Mouse (Mus musculus) ovary, adult 18-20 months (tissue): ENCODE measurements at regions not wholly inside any gene's neighbourhood (a gene's known extent, or its start where the extent isn't known, plus 50 kb on each side); places are given as distances from the start of the nearest gene placed in this dataset.

Experiments used
- DNase-seq: peaks from one replicate; pipeline ENCODE4 v3.0.0; 2022; ENCODE audit warnings: low spot score, mixed read lengths

DNA sequence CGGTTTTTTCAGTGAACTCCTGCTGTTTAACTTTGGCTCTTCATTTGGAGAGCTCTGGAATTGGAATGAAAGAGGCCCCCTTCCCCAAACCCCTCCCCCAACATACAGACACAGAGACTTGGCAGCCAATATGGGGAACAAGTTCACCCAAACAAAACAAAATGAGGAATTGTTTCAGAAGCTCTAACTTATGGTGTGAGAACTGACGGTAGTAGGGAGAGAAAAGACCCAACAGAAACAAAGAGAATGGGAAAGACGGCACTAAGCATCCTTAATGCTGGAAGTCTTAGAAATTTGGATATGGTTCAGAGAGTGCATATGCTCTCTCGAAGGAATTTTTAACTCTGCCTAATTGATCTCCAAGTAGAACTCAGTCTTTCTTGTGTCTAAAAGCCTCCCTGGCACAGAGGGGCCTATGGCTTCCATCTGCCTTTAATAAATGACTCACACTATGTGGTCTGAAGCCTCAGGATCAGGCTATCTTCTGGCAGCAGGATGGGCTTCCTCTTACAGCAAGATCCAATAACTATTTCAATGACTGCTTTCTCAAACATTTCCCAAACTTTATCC lies 438.2 kb upstream of the Map3k7 start:
- DNase-seq = no peak

DNA sequence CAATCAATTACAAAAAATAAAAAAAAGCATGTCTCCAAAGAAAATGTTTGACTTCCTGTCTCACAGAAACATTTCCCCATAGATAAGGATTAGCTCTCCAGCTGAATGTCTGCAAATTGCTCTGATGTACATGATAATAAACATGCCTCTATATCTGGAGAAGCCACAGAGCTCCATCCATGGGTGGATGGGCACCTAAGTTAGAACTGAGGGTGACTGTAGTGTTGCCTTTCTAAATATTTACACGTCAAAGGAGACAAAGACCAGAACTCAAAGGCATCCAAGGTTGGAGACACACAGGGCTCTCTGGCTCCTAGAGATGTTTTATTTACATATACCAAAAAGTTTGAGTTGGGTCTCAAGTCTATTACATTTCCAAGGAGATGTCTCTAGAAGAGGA lies 427.1 kb upstream of the Map3k7 start:
- DNase-seq = no peak

DNA sequence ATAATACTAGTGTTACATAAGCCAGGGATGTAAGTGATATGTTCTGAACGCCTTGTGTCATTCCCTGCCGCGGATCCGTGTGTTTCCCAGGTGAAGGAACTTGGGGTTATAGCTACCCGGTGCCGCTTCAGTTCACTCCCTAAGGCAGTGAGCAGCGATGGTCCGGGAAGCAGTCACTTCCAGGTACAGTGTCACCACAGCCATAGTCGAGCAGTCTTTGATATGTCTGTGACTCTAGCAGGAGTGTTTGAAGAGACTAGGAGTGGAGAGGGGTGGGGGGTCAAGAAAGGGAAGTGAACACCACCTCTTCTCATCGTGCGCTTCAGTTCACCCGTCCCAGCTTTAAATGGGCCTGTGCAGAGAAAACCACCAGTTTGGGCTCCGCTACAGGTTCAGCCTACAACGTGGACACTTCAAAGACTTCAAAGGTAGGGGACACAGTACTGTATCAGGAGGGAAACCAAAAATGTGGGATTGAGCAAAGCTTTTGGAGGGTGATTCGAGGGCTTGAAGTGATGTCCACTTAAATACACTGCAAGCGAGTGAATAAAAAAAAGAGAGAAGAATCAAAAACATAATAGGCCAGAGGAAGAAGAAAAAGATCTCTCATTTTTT lies 410.0 kb upstream of the Map3k7 start:
- no peak for DNase-seq

DNA sequence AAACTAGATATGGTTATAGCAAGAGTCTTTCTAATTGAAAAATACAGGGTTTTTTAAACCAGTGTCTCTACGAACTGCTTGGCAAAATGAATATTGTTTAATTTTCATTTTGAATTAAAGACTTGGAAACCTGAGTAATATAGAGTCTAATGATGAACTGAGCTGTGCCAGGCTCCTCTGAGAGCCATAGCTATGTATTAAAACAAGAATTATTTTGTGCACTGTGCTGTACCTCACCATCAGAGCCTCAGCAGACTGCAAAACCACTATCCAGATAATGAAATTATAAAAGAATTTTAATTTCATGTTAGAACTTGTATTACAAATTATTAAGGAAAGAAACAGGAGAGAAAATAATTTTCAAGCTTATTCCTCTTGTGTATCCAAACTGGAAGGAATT lies 408.8 kb upstream of the Map3k7 start:
- DNase-seq = no peak

DNA sequence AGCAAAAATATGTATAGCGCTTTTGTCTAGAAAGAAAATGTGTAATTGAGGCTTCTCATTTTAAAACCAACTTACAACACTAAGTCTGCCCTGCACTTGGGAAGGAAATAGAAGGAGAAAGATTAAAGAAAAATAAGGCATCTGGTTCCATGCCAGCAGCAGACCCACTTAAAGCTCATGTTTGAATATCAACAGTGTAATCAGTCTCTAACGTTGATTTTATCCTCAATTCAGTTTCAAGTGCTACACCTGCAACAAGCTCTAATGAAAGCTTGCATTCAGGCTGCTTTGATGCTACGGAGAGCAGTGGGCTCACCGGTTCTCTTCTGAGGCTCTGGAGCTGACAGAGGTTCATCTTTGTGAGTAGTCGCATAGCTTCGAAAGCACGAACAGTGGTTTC lies 406.6 kb upstream of the Map3k7 start:
- no peak for DNase-seq

DNA sequence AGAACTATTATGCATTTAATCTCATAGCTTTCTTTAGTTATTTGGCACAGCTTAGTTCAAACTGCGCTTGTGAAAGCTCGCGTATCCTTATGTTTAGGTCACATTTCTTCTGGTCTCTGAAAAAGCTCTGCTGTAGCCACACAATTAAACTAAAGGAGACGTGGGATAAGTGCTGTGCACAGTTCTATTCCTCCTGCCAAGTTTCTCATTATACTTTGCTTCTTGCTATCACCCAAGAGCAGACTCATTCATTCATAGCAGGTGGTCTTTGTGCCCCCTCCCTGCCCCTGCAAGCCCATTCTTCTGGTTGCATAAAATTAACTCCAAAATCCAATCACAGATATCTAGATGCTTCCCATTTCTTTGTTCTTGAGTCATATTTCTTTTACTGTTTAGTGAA lies 403.6 kb upstream of the Map3k7 start:
- no peak for DNase-seq

DNA sequence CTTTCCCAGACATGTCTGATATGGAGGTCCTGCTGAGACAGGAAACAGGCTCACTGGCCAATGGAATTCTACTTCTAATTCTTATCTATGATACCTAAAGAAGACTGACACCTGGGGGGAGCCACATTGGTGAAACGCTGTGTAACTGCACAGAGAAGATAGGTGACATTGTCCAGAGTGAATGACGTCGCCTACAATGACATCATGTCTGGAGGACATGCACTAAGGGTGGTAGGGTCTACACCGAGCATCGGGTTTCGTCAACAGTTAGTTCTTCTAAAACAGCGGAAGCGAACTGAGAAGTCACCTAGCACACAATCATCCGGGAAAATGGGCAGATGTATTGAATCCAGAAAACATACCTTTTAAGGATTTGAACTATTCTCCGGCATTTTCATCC lies 402.7 kb upstream of the Map3k7 start:
- no peak for DNase-seq

DNA sequence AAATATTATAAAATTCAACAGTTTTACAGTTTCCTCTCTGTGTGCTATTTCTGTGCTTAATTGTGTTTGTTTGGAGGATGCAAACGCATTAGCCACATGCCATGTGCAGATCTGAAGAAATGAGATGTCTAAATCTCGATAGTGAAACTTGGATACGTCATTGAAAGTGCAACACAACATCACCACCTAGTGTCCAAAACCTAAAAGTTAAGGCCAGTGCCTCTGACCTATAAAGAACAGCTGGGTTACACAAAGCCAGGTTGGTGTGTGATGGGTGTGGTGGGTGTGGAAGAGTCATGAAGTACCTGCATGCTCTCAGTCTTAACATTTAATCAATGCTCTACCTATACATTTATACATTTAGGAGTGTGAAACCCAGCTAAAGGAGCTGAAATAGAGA lies 402.1 kb upstream of the Map3k7 start:
- no peak for DNase-seq

DNA sequence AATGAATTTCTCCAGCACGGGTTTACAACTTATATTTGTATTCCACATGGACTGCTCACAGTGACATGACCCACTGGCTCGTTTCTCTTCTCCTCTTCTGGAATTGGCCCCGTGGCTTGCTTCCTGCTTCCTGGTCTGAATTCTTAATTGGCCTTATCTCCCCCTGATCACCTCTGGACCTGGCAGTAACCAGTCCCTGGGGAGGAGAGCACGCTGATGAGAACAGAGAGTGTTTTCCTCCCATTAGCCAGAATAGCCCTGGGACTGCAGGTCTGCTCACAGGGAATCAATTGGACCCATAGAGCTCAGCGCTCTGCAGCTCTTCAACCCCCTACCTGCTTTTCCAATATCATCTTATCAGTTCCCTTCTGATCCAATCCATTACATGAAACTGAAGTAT lies 397.7 kb upstream of the Map3k7 start:
- no peak for DNase-seq

DNA sequence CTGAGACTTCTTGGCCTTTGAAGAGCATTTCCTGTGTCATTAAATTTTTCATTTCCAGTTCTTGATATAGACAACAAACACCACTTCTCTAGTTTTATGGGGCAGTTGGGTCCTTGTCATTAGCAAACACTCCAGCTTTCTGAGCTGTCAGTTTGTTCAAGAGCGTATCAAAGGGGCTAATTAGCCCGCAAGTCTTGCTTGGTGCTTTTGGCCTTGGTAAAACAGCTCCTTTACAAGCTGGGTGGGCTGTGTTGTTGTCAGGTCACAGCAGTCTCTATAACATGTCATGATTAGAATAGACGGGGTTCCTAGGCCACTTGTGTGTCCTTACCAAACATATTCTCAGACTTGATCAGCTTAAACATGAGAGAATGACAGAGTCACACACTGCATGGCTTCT lies 397.1 kb upstream of the Map3k7 start:
- DNase-seq = no peak

DNA sequence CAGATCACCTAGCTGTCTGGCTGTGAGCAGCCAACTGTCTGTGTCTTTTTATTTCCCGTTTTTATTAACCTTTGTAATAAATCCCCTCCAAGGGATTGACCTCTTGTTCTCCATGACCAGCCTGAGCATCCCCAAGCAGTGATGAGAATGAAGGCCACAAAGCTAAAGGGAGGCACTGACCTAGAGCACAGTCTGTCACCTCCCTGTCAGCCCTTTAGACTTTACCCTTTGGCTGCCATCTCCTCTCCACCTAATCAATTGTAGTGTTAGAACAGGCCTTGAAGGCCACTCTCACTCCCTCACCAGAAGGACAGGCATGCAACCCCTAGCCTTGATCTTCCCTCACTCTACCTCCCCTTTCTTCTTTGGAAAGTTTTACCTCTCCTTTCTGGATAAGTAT lies 394.2 kb upstream of the Map3k7 start:
- DNase-seq = no peak

DNA sequence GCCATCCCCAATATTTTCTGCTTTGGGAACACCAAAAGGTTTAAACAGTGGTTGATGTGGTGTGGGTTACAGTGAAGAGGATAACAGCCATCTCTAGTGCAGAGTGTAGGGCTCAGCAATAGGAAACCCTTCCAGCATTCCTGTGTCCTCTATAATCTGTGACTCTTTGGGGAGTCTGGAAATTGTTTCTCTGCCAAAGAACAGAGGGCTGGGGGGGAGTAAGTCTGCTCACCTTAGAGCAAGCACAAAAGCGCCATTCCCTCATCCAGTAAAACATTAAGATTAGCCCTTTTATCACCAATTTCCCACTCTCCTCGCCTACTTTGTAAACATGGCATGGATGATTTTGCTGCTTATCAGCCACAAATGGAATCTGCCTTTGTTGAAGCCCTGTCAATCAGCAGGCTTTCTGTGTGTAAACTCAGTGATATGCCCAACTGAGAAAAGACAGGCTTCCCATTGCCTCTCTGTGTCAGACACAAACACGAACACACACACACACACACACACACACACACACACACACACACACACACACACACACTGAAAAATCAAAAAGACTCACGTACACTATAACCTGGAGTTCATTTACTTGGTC lies 386.8 kb upstream of the Map3k7 start:
- DNase-seq = no peak

DNA sequence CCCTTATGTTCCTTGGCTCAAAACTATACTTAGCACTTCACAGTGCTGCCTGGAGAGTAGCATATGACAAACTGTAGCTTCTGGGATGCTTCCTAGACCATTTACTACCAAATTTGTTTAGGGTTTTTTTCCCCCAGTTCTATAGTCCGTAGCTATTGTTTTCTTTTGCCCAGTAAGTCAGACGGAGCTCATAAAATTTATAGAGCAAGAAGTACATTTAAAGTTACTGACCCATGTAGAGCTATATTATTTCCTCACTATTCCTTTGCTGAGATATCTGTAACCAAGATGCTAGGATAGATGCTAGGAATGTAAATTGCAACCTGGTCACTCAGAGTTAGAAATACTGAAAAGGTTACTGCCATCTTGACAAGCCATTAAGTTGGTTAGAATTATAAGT lies 380.4 kb upstream of the Map3k7 start:
- no peak for DNase-seq

DNA sequence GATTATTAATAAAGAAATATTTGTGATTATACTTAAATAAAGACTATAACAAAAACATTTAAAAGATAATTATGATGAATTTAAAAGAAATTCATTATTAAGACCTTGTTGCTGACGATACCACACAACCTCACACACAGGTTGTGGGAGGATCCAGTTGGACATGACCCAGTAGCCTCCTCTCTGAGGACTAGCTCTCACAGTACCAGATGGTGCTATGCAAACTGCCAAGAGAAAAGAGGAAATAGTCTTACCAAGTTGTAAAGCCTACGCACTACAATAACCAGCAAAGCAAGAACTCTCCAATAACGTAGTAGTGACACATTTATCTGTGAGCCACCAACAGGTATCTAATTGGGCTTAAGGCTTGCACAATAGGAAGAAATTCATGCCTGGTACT lies 379.7 kb upstream of the Map3k7 start:
- DNase-seq = no peak

DNA sequence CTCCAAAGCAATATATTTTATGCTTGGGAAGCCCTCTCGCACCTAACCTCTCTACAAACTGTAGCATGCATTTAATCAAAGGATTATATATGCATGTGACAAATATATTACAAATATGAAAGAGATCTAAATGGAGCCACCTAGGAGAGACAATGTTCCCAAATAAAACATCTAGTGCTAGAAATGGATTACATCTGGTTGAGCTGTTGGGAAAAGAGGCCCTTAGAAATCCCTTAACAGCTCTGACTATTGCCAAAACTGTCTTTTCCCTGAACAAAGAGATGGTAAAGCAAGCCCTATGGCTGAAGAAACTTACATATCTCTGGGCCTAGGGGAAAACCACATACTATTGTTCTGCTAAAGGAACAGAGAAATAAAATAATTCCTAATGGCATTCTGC lies 369.8 kb upstream of the Map3k7 start:
- no peak for DNase-seq

DNA sequence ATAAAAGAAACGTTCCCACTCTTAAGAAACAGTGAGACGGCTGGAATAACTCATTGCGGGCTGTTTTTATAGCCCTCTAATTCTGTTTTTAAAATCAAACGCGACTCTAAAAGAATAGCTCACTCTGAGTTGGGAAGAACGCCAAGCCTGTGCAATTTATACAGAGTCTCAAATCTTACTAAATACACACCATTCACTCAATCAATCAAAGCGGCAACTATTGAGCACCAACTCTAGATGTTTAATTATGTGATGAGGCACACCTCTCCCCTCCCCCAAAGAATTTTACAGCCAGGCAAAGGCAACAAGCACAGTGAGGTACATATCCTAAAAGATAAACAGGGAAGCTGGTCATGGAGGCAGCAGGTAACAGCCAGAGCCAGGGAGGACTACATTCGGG lies 362.4 kb upstream of the Map3k7 start:
- no peak for DNase-seq

DNA sequence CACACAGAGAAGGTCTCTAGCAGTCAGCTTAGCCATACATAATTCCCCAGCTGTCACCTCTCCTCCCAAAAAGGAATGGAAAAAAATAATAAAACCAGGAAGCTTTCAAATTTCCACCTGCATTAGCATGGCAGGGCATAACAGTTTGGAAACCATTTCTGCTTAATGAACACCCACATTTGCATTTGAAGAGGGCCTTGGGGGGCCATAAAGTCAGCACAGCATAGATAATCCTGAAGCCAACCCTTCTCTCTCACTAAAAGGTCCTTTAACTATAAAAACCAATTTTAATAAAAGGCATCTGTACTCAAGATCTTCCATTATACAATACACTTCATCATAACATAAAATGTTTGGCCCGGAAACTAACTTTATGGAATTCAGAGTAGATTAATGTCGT lies 360.1 kb upstream of the Map3k7 start:
- no peak for DNase-seq

DNA sequence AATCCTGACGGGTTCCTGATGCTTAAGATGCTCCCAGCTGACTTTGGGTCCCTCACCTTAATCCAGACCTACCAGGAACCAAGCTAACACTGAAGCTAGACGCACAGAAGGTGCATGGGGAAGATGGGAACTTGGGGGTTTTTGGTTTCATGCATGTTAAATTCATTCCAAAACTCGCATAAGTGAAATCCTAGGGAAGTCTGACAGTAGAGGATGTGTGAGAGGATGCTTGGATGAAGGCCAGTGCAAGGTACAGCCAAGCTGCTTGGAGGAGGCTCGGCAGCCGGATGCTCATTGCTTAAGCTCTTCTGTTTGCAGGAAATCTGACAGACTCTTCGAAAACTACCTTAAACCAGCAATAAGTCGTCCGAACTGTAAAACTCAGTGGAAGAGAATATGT lies 355.1 kb upstream of the Map3k7 start:
- DNase-seq = no peak

DNA sequence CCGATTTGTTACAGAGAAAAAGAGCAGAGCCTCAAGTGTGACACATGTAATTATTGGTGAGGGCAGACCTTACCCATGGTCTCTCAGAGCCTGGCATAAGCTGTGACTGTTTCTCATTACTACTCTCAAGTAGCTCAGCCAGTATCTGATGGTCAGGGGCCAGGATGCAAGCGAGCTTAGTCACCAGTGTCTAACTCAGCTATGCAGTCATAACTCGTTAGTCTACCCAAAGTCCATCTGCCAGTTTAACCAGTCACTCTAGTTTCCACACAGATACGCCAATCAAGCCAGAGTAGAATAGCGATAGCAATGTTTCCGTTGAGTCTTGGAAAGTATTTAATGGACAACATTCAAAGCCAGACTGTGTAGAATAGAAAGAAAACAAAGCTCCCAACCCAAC lies 354.3 kb upstream of the Map3k7 start:
- DNase-seq = no peak

DNA sequence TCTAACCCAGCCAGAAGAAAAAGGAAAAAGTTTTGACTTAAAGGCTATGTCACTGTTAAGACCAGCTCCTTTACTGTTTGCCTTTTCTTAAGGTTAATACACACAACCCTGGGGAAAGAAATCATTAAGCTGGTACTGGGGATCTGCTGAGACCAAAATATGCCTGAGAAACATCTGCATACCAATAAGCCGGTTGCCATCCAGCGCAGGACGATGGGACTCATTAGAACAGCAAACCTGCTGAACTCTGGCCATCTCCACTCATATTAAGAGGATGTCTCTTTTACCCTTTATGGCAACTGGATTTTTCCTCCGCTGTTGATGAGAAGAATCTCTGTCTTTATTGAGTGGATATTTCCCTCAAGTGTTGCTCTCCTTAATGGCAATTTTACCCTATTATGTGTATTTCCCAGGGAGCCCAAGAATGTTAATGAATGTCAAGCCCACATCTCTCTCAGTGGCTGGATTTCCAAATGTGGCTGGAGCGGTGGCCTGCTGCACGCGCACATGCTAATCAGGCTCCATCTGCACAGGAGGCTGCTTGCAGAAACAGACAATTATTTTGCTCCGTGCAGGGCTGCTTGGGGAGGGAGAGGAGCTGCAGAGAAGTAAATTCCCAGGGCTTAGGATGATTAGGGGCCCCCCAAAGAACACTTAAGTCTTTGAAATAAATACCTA lies 351.6 kb upstream of the Map3k7 start:
- no peak for DNase-seq

DNA sequence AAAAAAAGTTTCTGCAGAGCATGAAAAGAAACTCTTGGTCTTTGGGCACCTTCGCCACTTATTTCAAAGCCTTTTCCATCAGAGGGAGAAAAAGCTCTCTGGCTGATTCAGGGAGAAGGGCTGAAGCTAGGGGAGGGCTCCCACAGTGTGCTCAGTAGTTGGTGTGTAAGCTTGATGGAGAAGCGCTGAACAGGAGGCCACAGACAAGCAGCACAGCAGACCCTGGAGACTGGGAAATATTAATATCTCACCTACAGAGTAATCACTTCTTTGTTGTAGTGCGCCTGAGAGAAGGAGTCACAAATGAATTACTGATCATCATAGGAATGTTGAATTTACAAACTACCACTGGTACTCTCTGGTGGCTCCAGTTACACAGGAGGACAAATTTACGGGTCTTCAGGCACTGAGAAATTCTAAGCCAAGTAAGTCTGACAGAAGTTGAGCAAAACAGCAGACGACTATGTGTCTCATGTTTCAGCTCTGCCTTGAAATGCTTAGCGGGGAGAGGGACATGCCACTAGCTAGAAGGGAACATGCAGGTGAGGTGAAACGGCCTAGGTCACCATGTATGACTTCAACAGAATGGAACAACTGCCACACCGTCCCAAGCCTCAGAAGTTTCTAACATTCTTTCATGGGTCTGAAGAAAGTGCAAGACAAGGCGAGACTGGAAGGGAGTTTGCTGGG lies 350.9 kb upstream of the Map3k7 start:
- DNase-seq = no peak

DNA sequence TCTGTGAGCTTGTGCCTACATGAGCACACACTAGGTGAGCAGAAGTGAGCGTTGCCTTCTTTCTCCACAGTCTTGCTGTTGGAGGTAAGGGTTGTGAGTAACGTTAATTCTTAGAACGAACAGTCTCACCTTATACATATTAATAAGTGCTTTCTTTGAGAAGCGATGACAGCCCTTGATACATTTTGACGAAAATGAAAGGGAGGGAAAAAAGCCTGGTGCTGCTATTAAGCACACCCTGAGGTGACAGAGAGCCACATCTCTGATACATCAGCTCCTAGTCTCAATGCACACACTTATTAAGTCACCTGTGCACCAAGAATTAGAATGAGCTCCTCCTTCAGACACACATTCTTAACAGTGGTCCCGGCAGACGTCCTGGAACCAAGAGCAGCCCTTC lies 346.3 kb upstream of the Map3k7 start:
- no peak for DNase-seq

DNA sequence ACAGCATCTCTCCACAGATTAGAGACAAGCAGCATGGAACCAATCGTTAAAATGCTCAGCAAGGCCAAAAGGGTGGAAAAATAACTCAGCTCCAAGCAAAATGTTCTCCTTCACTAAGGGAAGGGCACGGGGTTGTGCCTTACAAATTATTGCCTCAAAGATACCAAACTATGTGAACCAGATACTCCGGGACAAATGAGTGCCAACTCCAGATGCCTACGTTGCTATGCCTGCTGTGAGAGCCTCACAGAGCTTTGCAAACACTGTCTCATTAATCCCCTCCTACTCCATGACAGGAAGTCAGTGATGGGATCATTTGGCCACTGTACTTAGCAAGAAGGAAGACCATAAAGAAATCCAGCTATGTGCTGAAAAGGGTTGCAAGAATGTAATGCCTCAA lies 345.9 kb upstream of the Map3k7 start:
- DNase-seq = no peak
